8 mouse cellular contexts compared by ENCODE assay signal in the genomic region with DNA sequence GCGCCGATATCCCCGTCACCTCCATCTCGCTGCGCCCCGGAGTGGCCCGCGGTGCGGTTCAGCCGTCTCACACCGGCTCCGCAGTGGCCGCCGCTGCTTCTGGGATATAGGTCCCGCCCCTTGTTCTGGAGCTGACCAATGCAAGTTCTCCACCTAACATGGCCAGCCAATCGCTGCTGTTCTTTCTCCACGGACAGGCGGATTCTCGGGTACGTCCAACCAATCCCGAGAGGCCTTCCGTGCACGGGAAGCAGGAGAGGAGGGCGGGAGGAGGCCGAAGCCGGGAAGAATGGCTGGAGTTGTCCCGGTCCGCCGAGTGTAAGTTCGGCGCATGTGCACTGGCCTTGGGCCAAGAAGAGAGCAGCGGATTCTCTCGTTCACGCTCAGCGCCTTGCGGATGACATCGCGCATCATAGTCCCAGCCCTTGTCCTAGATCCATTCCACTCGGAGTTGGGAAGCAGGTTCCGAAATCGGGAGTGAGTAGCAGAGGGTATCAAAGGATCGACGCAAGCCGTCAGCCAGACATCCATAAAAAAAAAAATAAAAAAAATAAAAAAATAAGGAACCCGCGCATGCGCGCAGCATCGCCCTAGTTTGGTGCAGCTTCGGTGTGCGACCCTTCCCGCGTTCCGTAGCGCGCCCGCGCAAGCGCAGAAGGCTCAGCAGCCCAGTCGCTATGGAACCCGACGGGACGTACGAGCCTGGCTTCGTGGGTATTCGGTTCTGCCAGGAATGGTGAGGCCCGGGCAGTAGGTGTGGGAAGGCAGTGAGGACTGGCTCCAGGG. TPM values are rescaled to one million over a fixed set of nuclear protein-coding genes. Genes with fewer than 3 reads are reported as not detected.
DNase-seq lines count a peak whose midpoint lies in the region; ATAC-seq and TF ChIP-seq lines count a peak whose summit lies in the region.

Polr2i (plus strand) TSS at position 280 of the 786 bp plus-strand sequence.
Tbcb (minus strand) TSS at position 604 of the 786 bp plus-strand sequence.

- TF ChIP-seq POLR2A in heart, adult 2 months (IDR thresholded peaks at IDR 0.05; ENCODE audit: insufficient read depth, low read depth, low read length): peak; percentile 88

- H3K4me3 ChIP-seq in embryonic facial prominence, embryonic 14.5 days (ENCODE audit: low read depth, low read length): peak within 1 kb of the TSS; percentile 72
- peak within 1 kb of the TSS; percentile 82 for H3K4me3 ChIP-seq in heart, adult 2 months
- peak within 1 kb of the TSS; percentile 80 for H3K4me3 ChIP-seq in limb, embryonic 13.5 days
- H3K4me3 ChIP-seq in midbrain, embryonic 16.5 days (ENCODE audit: low read depth, low read length): peak within 1 kb of the TSS; percentile 54

- H3K27me3 ChIP-seq in embryonic facial prominence, embryonic 14.5 days (replicated peaks; ENCODE audit: control insufficient read depth, insufficient read depth, low read length): no peaks in the 10 kb centered on the region
- H3K27me3 ChIP-seq in heart, adult 2 months (ENCODE audit: control insufficient read depth, insufficient read depth, low read length): no peaks in the 10 kb centered on the region
- H3K27me3 ChIP-seq in limb, embryonic 13.5 days: no peaks in the 10 kb centered on the region
- H3K27me3 ChIP-seq in midbrain, embryonic 16.5 days (ENCODE audit: control insufficient read depth, insufficient read depth, low read depth, low read length): no peaks in the 10 kb centered on the region

- H3K4me1 ChIP-seq in embryonic facial prominence, embryonic 14.5 days (ENCODE audit: control insufficient read depth, insufficient read depth, low read length): peaks cover 6% of the 10 kb centered on the region
- H3K4me1 ChIP-seq in heart, adult 2 months (ENCODE audit: control insufficient read depth, insufficient read depth, low read length): no peaks in the 10 kb centered on the region
- H3K4me1 ChIP-seq in limb, embryonic 13.5 days: peaks cover 18% of the 10 kb centered on the region
- peaks cover 16% of the 10 kb centered on the region for H3K4me1 ChIP-seq in midbrain, embryonic 16.5 days (ENCODE audit: control insufficient read depth, insufficient read depth, low read length)

- no peak for TF ChIP-seq CTCF in heart, adult 2 months (IDR thresholded peaks at IDR 0.05)

- H3K9me3 ChIP-seq in embryonic facial prominence, embryonic 14.5 days (ENCODE audit: control insufficient read depth, low read length): no peaks in the 10 kb centered on the region
- H3K9me3 ChIP-seq in limb, embryonic 13.5 days: no peaks in the 10 kb centered on the region
- no peaks in the 10 kb centered on the region for H3K9me3 ChIP-seq in midbrain, embryonic 16.5 days (replicated peaks; ENCODE audit: control insufficient read depth, low read length, poor library complexity, severe bottlenecking)

- intact Hi-C loops in heart, adult 2 months (cut with DNase I): loop anchor here (1.0 kb wide), 1 partner anchor 48 kb away; the partner anchor contains the start of genes Thap8 and Wdr62

- H3K79me2 ChIP-seq in heart, adult 2 months (replicated peaks; ENCODE audit: control insufficient read depth, insufficient read depth, low read length): no peaks in the 10 kb centered on the region

- 0 out of 2 replicates have a peak, but pooled peaks have one; percentile 29 for TF ChIP-seq EP300 in heart, adult 2 months (IDR thresholded peaks at IDR 0.05; ENCODE audit: insufficient read depth, low read depth, low read length)

- H3K27ac ChIP-seq in embryonic facial prominence, embryonic 14.5 days (replicated peaks; ENCODE audit: low read depth, low read length): peak within 1 kb of the TSS; percentile 92
- H3K27ac ChIP-seq in heart, adult 2 months: peak within 1 kb of the TSS; percentile 90
- peak within 1 kb of the TSS; percentile 92 for H3K27ac ChIP-seq in limb, embryonic 13.5 days
- H3K27ac ChIP-seq in midbrain, embryonic 16.5 days (ENCODE audit: low read length): peak within 1 kb of the TSS; percentile 95

- peak within 1 kb of the TSS; percentile 78 for H3K4me2 ChIP-seq in embryonic facial prominence, embryonic 14.5 days (ENCODE audit: low read depth, low read length)
- H3K4me2 ChIP-seq in limb, embryonic 13.5 days (replicated peaks): peak within 1 kb of the TSS; percentile 83
- H3K4me2 ChIP-seq in midbrain, embryonic 16.5 days (ENCODE audit: low read length): peak within 1 kb of the TSS; percentile 78

- peaks cover 43% of the 10 kb centered on the region for H3K36me3 ChIP-seq in embryonic facial prominence, embryonic 14.5 days (ENCODE audit: control insufficient read depth, insufficient read depth, low read length)
- no peaks in the 10 kb centered on the region for H3K36me3 ChIP-seq in heart, adult 2 months (ENCODE audit: control insufficient read depth, insufficient read depth, low read length)
- peaks cover 50% of the 10 kb centered on the region for H3K36me3 ChIP-seq in limb, embryonic 13.5 days
- peaks cover 13% of the 10 kb centered on the region for H3K36me3 ChIP-seq in midbrain, embryonic 16.5 days (ENCODE audit: control insufficient read depth, insufficient read depth, low read length)

- peak; percentile 98 for DNase-seq in 3T3-L1 (ENCODE audit: low read depth, low spot score)
- peak; percentile 95 to 96 for DNase-seq in adrenal gland, postnatal 4 days (ENCODE audit: low spot score in 2 of 2)
- peak; percentile 100 for DNase-seq in embryonic facial prominence, embryonic 14.5 days (ENCODE audit: low spot score)
- DNase-seq in heart, adult 2 months: peak; percentile 97 to 99
- peak; percentile 99 for DNase-seq in kidney, adult 8-10 months
- peak; percentile 92 to 96 for DNase-seq in spleen, postnatal 10 days (ENCODE audit: low spot score in 2 of 2)

- peak; percentile 97 for ATAC-seq in embryonic facial prominence, embryonic 14.5 days (ENCODE audit: low read depth)
- ATAC-seq in limb, embryonic 13.5 days (ENCODE audit: low FRiP score, low read depth): peak; percentile 94
- peak; percentile 96 for ATAC-seq in midbrain, embryonic 16.5 days

- WGBS in embryonic facial prominence, embryonic 14.5 days: under 1% methylated on average over 56 of the region's 67 CpGs
- under 1% methylated on average over 67 of the region's 67 CpGs for WGBS in heart, adult 2 months
- under 1% methylated on average over 67 of the region's 67 CpGs for WGBS in limb, embryonic 13.5 days
- under 1% methylated on average over 67 of the region's 67 CpGs for WGBS in midbrain, embryonic 16.5 days

- H3K9ac ChIP-seq in embryonic facial prominence, embryonic 14.5 days (ENCODE audit: low read depth, low read length): peak within 1 kb of the TSS; percentile 83
- H3K9ac ChIP-seq in heart, adult 2 months (ENCODE audit: low read depth, low read length): peak within 1 kb of the TSS; percentile 71
- H3K9ac ChIP-seq in limb, embryonic 13.5 days: peak within 1 kb of the TSS; percentile 83
- peak within 1 kb of the TSS; percentile 69 for H3K9ac ChIP-seq in midbrain, embryonic 16.5 days (ENCODE audit: low read depth, low read length)

RNA-seq across cellular contexts. Expression of gene Polr2i, which starts in this region (rescaled TPM):
- total RNA-seq in adrenal gland, postnatal 4 days (2021): 10 to 100 TPM; 82.1 to 84.3 TPM
- 172 and 180 TPM in 2 replicates for polyA plus RNA-seq in embryonic facial prominence, embryonic 14.5 days (2014; fragmentation: Nextera tagmentation; extraction: Ambion mirVana)
- total RNA-seq in heart, adult 2 months (2021): 10 to 100 TPM; 52.6 to 58.6 TPM
- 95.1 and 106 TPM in 2 replicates for polyA plus RNA-seq in heart, adult 2 months (2012; rRNA removed)
- polyA plus RNA-seq in limb, embryonic 13.5 days (2015; fragmentation: Nextera tagmentation; extraction: Ambion mirVana): 171 and 184 TPM in 2 replicates
- polyA plus RNA-seq in midbrain, embryonic 16.5 days (2015; fragmentation: Nextera tagmentation; extraction: Ambion mirVana): 158 and 166 TPM in 2 replicates

RNA-seq across cellular contexts. Expression of gene Tbcb, which starts in this region (rescaled TPM):
- total RNA-seq in adrenal gland, postnatal 4 days (2021): 10 to 100 TPM; 84.3 to 85.1 TPM
- polyA plus RNA-seq in embryonic facial prominence, embryonic 14.5 days (2014; fragmentation: Nextera tagmentation; extraction: Ambion mirVana): 166 and 169 TPM in 2 replicates
- 10 to 100 TPM; 52.7 to 56.7 TPM for total RNA-seq in heart, adult 2 months (2021)
- 36.6 and 49.5 TPM in 2 replicates for polyA plus RNA-seq in heart, adult 2 months (2012; rRNA removed)
- polyA plus RNA-seq in limb, embryonic 13.5 days (2015; fragmentation: Nextera tagmentation; extraction: Ambion mirVana): 219 and 220 TPM in 2 replicates
- polyA plus RNA-seq in midbrain, embryonic 16.5 days (2015; fragmentation: Nextera tagmentation; extraction: Ambion mirVana): 436 and 442 TPM in 2 replicates

Comparison
In these comparisons a context has a peak if more than half of its experiments do, and no peak if none do; other contexts are left out.
1. Peak in every context shown above with its lines: DNase-seq, ATAC-seq, H3K4me3 ChIP-seq and H3K27ac ChIP-seq.